Mouse (Mus musculus): ENCODE measurements at regions not wholly inside any gene's neighbourhood (a gene's known extent, or its start where the extent isn't known, plus 50 kb on each side); places are given as distances from the start of the nearest gene placed in this dataset.

DNA sequence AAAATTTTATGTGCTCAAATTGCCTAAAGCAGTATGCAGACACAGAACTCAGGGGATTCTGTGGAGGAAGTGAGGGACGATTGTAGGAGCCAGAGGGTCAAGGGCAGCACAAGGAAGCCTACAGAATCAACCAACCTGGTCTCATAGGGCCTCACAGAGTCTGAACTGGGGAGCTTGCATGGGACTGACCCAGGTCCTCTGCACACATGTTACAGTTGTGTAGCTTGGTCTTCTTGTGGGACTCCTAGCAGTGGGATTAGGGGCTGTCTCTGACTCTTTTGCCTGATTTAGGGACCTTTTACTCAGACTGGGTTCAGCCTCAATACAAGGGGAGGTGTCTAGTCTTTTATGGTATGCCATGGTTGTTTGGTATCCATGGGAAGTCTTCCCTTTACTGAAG lies 60.2 kb upstream of the Mtpn start:
- H3K4me2 ChIP-seq (replicated peaks; ENCODE audit: low read depth): no peak overlapping the region
- no peaks in the 10 kb centered on the region for H3K4me1 ChIP-seq (replicated peaks; ENCODE audit: control insufficient read depth, insufficient read depth, low read length)
- H3K27me3 ChIP-seq (replicated peaks; ENCODE audit: control insufficient read depth, insufficient read depth, low read length): no peaks in the 10 kb centered on the region
- H3K36me3 ChIP-seq (ENCODE audit: control insufficient read depth, insufficient read depth): no peaks in the 10 kb centered on the region
- no peak overlapping the region for H3K9ac ChIP-seq (ENCODE audit: low read depth, low read length)
- no peak overlapping the region for H3K27ac ChIP-seq (ENCODE audit: low read depth, low read length)
- no peak overlapping the region for H3K4me3 ChIP-seq (ENCODE audit: low read depth, low read length)
- 57% methylated on average over 1 of the region's 1 CpGs for WGBS
- no peaks in the 10 kb centered on the region for H3K9me3 ChIP-seq (ENCODE audit: control insufficient read depth)
- ATAC-seq: no peak
- TF ChIP-seq CTCF (IDR thresholded peaks at IDR 0.05; ENCODE audit: low read depth): no peak

DNA sequence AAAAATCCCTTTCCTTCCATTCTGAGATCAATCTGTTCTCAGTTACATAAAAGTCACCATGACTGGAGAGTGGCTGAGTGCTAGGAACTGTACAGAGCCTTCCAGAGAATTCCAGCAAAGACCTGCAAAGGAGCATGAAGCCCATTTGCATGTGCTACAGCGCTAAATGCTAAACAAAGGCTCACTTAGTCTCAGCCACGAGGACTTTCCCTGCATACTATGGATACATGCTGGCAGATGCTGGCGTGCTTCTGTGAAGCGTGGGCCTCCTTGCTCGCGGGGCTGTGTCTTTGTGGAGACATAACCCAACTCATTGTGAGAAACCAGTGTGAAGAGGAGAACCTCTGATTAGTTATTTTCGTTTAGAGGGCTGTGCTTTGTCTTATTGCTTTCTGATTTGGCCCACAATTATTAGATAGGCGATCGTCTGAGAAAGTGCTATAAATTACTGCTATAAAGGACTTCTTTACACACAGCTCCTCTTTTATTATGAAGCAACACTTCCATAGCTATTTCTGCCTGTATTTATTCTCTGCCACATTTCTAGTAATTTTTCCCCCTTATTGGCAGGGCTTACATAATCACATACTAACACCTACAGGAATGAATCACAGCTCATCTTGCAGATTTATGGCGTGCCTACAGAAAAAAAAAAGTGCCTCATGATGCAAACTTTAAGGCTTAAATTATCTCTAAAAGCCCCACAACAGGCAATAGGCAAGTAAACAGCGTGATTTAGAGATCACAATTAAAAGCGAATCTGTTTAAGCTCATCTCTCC lies 58.9 kb upstream of the Mtpn start:
- no peak for ATAC-seq
- no peak overlapping the region for H3K27ac ChIP-seq (ENCODE audit: low read depth, low read length)
- no peaks in the 10 kb centered on the region for H3K9me3 ChIP-seq (ENCODE audit: control insufficient read depth)
- TF ChIP-seq CTCF (IDR thresholded peaks at IDR 0.05; ENCODE audit: low read depth): no peak
- no peaks in the 10 kb centered on the region for H3K36me3 ChIP-seq (ENCODE audit: control insufficient read depth, insufficient read depth)
- no peaks in the 10 kb centered on the region for H3K27me3 ChIP-seq (replicated peaks; ENCODE audit: control insufficient read depth, insufficient read depth, low read length)
- no peak overlapping the region for H3K9ac ChIP-seq (ENCODE audit: low read depth, low read length)
- no peak overlapping the region for H3K4me2 ChIP-seq (replicated peaks; ENCODE audit: low read depth)
- no peak overlapping the region for H3K4me3 ChIP-seq (ENCODE audit: low read depth, low read length)
- 68% methylated on average over 12 of the region's 12 CpGs for WGBS
- H3K4me1 ChIP-seq (replicated peaks; ENCODE audit: control insufficient read depth, insufficient read depth, low read length): no peaks in the 10 kb centered on the region

DNA sequence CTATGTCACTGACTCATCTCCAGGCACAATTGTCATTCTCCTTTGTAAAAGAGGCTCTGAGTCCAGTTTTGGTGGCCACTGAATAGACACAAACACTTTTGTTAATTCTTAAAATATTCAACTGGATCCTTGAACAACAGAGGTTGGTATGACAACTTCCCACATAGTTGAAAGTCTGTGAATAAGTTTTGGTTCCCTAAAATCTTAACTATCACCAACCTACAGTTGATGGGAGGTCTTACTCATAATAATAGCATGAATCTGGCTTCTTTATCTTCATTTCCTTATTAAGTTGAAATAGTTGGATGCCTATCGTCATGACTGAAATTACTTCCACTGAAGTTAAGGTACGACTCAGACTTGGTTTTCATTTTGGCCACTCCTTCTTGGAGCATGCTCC lies 55.3 kb upstream of the Mtpn start:
- no peak overlapping the region for H3K9ac ChIP-seq (ENCODE audit: low read depth, low read length)
- H3K27me3 ChIP-seq (replicated peaks; ENCODE audit: control insufficient read depth, insufficient read depth, low read length): no peaks in the 10 kb centered on the region
- no peak overlapping the region for H3K27ac ChIP-seq (ENCODE audit: low read depth, low read length)
- H3K4me3 ChIP-seq (ENCODE audit: low read depth, low read length): no peak overlapping the region
- no peaks in the 10 kb centered on the region for H3K36me3 ChIP-seq (ENCODE audit: control insufficient read depth, insufficient read depth)
- no peak for ATAC-seq
- no peaks in the 10 kb centered on the region for H3K9me3 ChIP-seq (ENCODE audit: control insufficient read depth)
- H3K4me1 ChIP-seq (replicated peaks; ENCODE audit: control insufficient read depth, insufficient read depth, low read length): no peaks in the 10 kb centered on the region
- 76% methylated on average over 2 of the region's 2 CpGs for WGBS
- TF ChIP-seq CTCF (IDR thresholded peaks at IDR 0.05; ENCODE audit: low read depth): no peak
- no peak overlapping the region for H3K4me2 ChIP-seq (replicated peaks; ENCODE audit: low read depth)

DNA sequence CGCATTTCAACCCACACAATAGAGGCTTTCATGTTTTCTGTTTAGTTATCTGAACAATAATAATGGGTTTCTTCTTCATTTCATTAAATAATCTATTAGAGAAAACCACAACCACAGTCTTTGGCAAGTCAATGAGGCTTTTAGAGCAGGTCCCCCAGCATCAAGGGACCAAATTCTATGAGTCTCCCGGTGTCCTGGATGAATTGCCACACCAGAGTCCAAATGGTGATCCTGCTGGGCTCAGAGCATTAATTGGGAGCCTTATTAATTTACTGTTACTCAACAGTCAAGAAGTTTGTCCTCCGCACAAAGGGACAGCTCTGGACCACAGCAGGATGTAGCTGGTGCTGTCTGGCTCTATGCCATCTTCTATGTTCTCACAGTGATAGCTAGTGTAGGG lies 52.5 kb upstream of the Mtpn start:
- ATAC-seq: no peak
- Histone ChIP-seq H3K4me2 (replicated peaks; ENCODE audit: low read depth) (no peak overlapping the region), H3K27me3 (replicated peaks; ENCODE audit: control insufficient read depth, insufficient read depth, low read length) (no peaks in the 10 kb centered on the region), H3K4me1 (replicated peaks; ENCODE audit: control insufficient read depth, insufficient read depth, low read length) (no peaks in the 10 kb centered on the region), H3K4me3 (ENCODE audit: low read depth, low read length) (no peak overlapping the region), H3K36me3 (ENCODE audit: control insufficient read depth, insufficient read depth) (no peaks in the 10 kb centered on the region), H3K9ac (ENCODE audit: low read depth, low read length) (no peak overlapping the region), H3K9me3 (ENCODE audit: control insufficient read depth) (no peaks in the 10 kb centered on the region), H3K27ac (ENCODE audit: low read depth, low read length) (no peak overlapping the region)
- TF ChIP-seq CTCF (IDR thresholded peaks at IDR 0.05; ENCODE audit: low read depth): no peak
- 81% methylated on average over 3 of the region's 3 CpGs for WGBS

Data from intestine, postnatal 0 days (tissue).